Mouse (Mus musculus) bone marrow macrophage, adult 2 months (primary cell): ENCODE results near the gene Cops7b. TPM values are rescaled to one million over a fixed set of nuclear protein-coding genes. Genes with fewer than 3 reads are reported as not detected.
A peak's percentile ranks its signal among the peaks of the same experiment; 100 is the strongest.
"Not testable (repeated sequence)": the region's sequence is repeated elsewhere in the genome, so short reads cannot be mapped to it uniquely, and the experiment has no call there.

Experiments used
- H3K27ac ChIP-seq: 2 replicates; pipeline ENCODE4 v1.5.1; 2012; ENCODE audit warnings: low read depth, low read length; ENCODE audit not compliant: insufficient read depth
- H3K4me1 ChIP-seq: 2 replicates; pipeline ENCODE4 v1.6.1; 2012; ENCODE audit warnings: low read length; ENCODE audit not compliant: control insufficient read depth, insufficient read depth
- H3K4me3 ChIP-seq: 2 replicates; pipeline ENCODE4 v1.5.1; 2012; ENCODE audit warnings: mild to moderate bottlenecking, low read length, moderate library complexity; ENCODE audit not compliant: insufficient read depth
- CTCF ChIP-seq: IDR thresholded peaks from 2 replicates; pipeline ENCODE4 v1.5.1; 2012; ENCODE audit warnings: low read depth, mild to moderate bottlenecking, low read length, moderate library complexity
- POLR2A ChIP-seq: IDR thresholded peaks from 2 replicates; pipeline ENCODE4 v1.6.1; 2012; ENCODE audit warnings: mild to moderate bottlenecking, low read depth, low read length, borderline replicate concordance
- polyA plus RNA-seq: library from polyadenylated mRNA; stranded (reverse); fragments of >200 nt; gene quantifications from 2 replicates; pipeline ENCODE4 v1.2.4, GENCODE M21; 2012; ENCODE audit not compliant: missing spikeins, insufficient read depth, insufficient read length

Cops7b gene
- polyA plus RNA-seq, result 20.9 and 22.4 TPM in 2 replicates

DNA sequence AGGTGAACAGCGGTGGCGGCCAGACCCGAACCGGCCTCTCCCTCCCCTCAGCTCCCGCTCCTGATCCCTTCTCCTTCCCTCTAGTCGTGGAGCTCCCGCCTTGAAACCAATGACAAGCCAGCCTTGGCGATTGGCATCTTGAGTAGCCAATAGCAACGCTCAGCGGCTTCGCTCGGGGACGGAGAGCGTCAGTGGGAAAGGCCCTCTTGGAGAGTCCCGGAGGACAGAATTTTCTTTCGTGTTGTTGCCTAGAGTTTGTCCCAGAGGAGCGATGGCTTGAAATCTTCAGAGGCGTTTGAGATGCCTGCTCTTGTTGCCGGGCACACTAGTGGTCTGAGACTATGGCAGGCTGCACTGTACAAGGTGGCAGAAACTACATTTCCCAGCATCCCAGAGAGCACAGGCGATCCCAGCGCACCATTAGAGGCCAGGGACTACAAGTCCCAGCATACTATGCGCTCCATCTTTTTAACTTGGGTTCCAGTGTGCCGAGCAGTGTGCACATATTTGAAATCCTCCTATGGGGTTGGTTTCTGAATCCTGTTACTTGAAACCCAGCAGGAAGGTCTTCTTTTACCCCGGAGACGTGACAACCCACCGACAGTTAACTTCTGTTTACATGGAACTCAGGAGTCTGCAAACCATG, at the start of gene Cops7b, which contains the start of gene Pde6d:
Cops7b (plus strand) TSS at position 454 of the 646 bp plus-strand sequence.
Pde6d (minus strand) TSS at position 179 of the 646 bp plus-strand sequence.
- no peak within 1 kb of the TSS for H3K27ac ChIP-seq
- peaks cover 8% of the 10 kb centered on the region for H3K4me1 ChIP-seq
- TF ChIP-seq POLR2A, result no peak
- TF ChIP-seq CTCF, result no peak
- peak within 1 kb of the TSS; percentile 90 for H3K4me3 ChIP-seq

DNA sequence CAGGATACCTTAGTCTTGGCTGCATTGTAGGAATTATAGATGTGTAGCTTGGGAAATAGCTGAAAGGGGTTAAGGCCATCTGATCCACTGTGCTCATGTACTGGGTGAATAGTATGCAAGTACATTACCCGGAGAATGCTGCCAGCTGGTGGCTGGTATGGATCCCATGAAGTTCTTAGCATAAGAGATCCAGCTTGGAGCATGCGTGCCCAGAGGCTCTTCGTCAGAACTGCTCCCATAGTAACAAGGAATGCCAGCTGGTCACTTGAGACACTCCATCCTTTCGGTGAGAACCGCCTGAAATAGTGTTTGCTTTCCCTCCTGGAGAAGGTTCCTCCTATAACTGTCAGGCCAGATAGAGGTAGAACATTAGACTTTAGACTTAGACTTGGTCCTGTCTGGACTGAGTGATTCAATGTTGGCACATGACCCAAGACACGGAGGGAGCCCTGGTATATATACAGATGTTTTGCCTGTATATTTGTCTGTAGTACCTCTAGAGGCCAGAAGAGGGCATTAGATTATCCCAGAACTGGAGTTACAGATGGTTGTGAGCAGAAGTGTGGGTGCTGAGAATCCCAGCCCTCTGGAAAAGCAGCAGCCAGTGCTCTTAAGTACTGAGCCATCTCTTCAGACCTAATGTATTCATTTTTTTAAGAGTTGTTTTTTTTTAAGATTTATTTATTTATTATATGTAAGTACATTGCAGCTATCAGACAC, 49.1 kb upstream of the Cops7b start:
- Histone ChIP-seq H3K27ac (no peak overlapping the region), H3K4me1 (peaks cover 2% of the 10 kb centered on the region; the same call in 1 of the 2 replicates), H3K4me3 (no peak overlapping the region)
- TF ChIP-seq POLR2A (no peak), CTCF (no peak)

DNA sequence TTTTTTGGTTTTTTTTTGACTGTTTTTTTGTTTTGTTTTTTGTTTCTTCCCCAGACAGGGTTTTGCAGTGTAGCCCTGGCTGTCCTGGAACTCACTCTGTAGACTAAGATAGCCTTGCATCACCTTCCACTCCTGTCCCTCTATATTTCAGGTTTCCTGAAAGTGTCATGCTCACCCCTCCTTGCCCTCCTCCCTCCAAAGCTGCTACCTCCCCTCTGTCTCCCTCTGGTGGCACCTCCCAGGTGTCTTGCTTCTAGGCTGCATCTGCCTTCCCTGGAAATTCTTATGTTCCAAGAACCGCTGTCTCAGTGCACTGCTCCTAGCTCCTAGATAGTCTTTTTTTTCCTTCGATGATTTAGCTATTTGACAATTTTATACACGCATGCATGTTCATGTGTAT, 44.3 kb upstream of the Cops7b start:
- no peak for TF ChIP-seq CTCF
- TF ChIP-seq POLR2A, result no peak
- Histone ChIP-seq H3K4me1 (no peaks in the 10 kb centered on the region), H3K27ac (no peak overlapping the region), H3K4me3 (no peak overlapping the region)

DNA sequence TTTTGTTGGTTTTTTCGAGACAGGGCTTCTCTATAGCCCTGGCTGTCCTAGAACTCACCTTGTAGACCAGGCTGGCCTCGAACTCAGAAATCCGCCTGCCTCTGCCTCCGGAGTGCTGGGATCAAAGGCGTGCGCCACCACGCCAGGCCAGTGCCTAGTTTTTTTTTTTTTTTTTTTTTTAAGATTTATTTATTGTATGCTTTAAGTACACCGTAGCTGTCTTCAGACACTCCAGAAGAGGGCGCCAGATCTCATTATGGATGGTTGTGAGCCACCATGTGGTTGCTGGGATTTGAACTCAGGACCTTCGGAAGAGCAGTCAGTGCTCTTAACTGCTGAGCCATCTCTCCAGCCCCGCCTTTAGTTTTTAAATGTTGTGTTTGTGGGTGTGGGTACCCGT, 43.1 kb upstream of the Cops7b start:
- H3K4me3 ChIP-seq, H3K27ac ChIP-seq, H3K4me1 ChIP-seq: not testable (repeated sequence)
- TF ChIP-seq CTCF, result 0 out of 2 replicates have a peak, but pooled peaks have one; percentile 23

DNA sequence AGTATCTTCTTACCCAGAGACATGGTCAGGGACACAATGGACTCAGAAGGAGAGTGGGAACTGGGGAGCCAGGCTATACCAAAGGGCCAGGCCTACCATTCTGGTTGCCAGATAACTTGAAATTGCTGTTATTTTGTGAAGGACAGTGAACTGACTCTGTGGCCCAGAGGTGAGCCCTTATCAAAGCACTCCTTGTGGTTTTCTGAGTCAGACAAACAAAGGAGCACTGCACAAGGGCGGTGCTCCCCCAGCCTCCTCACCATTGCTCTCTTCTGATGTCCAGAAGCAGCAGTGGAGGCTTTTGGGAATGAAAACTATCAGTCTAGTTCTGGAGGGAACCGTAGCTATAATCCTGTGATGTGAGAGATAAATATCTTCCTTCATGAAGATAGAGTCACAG, 40.1 kb upstream of the Cops7b start:
- Histone ChIP-seq H3K27ac (no peak overlapping the region), H3K4me3 (no peak overlapping the region), H3K4me1 (no peaks in the 10 kb centered on the region)
- no peak for TF ChIP-seq CTCF
- TF ChIP-seq POLR2A, result no peak

DNA sequence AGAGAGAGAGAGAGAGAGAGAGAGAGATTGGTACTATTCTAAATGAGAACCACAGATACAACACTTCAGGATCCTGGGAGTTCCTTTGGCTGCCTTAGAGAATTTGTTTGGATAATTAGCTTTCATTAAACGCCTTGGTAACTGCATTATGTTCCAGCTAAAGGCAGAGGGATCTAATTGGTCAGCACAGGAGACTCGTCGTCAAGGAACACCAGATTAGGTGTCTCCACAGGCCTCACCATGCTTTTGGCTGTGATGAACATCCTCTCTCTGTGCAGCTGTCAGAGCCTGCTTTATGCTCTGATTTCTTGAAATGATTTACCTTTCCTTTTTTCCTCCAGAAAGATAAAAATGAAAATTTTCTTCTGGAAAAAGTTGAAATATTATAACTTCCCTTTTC, 35.9 kb upstream of the Cops7b start:
- H3K27ac ChIP-seq, result no peak overlapping the region
- TF ChIP-seq CTCF (no peak), POLR2A (no peak)

DNA sequence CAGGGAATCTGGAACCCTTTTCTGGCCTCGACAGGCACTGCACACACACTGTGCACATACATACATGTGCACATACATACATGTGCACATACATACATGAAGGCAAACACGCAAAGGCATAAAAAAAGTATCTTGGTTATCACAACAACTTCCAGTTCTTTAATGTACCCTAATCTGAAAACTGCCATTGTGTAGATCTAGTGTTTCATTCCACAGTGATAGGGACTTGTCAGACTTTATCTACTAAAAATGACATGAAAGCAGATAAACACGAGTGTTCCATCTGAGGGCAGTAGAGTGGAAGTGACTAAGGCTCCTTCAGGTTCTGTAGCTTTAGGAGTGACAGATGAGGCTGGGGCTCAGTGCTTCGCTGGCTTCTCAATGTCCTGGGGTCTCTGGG, 31.4 kb upstream of the Cops7b start:
- H3K4me3 ChIP-seq, result no peak overlapping the region
- no peak overlapping the region for H3K27ac ChIP-seq
- TF ChIP-seq POLR2A (no peak), CTCF (no peak)
- H3K4me1 ChIP-seq, result peaks cover 5% of the 10 kb centered on the region; the same call in 1 of the 2 replicates

More for the DNA sequence above, 35.9 kb upstream of the Cops7b start:
- Histone ChIP-seq H3K4me1 (no peaks in the 10 kb centered on the region), H3K4me3 (no peak overlapping the region)

DNA sequence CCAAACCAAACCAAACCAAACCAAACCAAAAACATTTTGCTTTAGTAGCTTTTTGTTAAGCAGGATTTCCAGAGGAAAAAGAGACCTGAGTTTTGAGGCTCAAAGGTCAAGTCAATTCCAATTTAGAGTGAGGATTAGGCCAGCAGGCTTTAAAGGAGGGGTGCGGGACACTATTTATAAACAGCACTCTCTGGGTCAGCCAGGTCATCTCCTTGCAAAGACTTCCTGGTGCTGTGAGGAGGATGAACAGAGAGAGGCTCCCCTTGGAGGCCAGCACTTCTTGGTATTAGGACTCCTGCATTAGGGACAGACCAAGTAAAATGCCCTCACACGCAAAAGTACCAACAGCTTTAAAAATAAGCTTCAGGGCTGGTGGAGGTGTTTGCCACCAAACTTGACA, 30.8 kb upstream of the Cops7b start:
- Histone ChIP-seq H3K4me3 (no peak overlapping the region), H3K4me1 (peaks cover 5% of the 10 kb centered on the region; the same call in 1 of the 2 replicates)
- TF ChIP-seq POLR2A, result no peak
- no peak for TF ChIP-seq CTCF

DNA sequence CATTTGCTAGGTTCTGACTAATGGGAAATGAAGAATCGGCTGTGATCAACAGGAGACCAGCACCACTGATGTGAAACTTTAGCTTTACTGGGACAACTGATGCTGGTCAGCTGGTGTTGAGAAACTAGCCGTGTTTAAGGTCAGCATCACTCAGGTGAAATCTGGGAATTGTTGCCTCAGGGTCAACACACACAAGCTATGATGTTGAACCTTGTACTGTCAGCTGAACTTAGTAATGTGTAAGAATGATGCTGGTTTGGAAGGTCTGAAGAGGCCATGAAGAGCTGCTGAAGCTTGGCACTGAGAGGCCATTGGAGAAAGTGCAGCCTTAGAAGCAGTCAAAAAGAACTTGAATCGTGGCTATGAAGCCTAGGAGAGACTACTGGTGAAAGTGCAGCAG, 27.0 kb upstream of the Cops7b start:
- Histone ChIP-seq H3K4me1 (peaks cover 10% of the 10 kb centered on the region), H3K27ac (no peak overlapping the region), H3K4me3 (no peak overlapping the region)
- TF ChIP-seq CTCF (no peak), POLR2A (no peak)

More for the DNA sequence above, 30.8 kb upstream of the Cops7b start:
- no peak overlapping the region for H3K27ac ChIP-seq

DNA sequence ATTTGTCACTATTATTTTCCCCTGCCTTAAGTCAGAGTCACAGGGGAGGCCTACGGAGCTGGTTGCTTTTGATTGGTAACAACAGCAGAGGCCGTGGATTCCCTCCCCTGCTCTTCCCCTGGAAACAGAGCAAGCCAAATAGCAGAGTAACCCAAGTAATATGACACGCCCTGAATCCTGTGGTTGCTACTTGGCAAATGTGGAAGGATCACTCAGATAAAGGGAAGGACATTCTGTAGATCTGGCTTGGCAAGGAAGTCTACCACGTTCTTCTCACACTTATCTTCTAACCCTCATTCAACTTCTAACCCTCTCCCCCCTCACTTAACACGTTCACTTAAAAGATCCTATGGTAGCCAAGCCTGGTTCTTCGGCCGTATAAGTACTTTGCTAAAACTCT, 24.8 kb upstream of the Cops7b start:
- Histone ChIP-seq H3K4me1 (peaks cover 10% of the 10 kb centered on the region), H3K4me3 (no peak overlapping the region), H3K27ac (no peak overlapping the region)
- no peak for TF ChIP-seq POLR2A
- no peak for TF ChIP-seq CTCF
